Mouse (Mus musculus) erythroblast, embryonic 14.5 days (primary cell): ENCODE results near the gene Aph1a. TPM values are rescaled to one million over a fixed set of nuclear protein-coding genes. Genes with fewer than 3 reads are reported as not detected.

ENCODE experiments used
- H3K27me3 ChIP-seq: 2 replicates; pipeline ENCODE4 v1.6.1; 2012; ENCODE audit warnings: inconsistent platforms; ENCODE audit not compliant: control insufficient read depth
- H3K36me3 ChIP-seq: 2 replicates; pipeline ENCODE4 v1.6.1; 2012; ENCODE audit warnings: mild to moderate bottlenecking, inconsistent platforms; ENCODE audit not compliant: control insufficient read depth
- H3K4me1 ChIP-seq: 2 replicates; pipeline ENCODE4 v1.6.1; 2012; ENCODE audit warnings: inconsistent platforms; ENCODE audit not compliant: control insufficient read depth
- H3K4me3 ChIP-seq: replicated peaks from 2 replicates; pipeline ENCODE3; 2012; ENCODE audit warnings: moderate library complexity, mild to moderate bottlenecking, inconsistent platforms
- H3K9me3 ChIP-seq: 2 replicates; pipeline ENCODE4 v1.6.1; 2012; ENCODE audit warnings: low read length, inconsistent platforms, mixed read lengths; ENCODE audit not compliant: control insufficient read depth
- GATA1 ChIP-seq: IDR thresholded peaks from 2 replicates; pipeline ENCODE4 v1.6.1; 2012; ENCODE audit warnings: low read length, inconsistent platforms, mixed read lengths
- TAL1 ChIP-seq: IDR thresholded peaks from 3 replicates; pipeline ENCODE4 v1.6.1; 2012; ENCODE audit warnings: low read length, inconsistent platforms, mixed read lengths
- polyA plus RNA-seq: library from polyadenylated mRNA; stranded (reverse); fragments of >175 nt; gene quantifications from 2 replicates; pipeline ENCODE4 v1.2.3, GENCODE M21; 2012

Aph1a gene
- polyA plus RNA-seq, 1 experiment = 4.3 TPM

- Histone ChIP-seq H3K4me3 (no peak overlapping the region), H3K27me3 (no peaks in the 10 kb centered on the region), H3K36me3 (peaks cover 65% of the 10 kb centered on the region), H3K9me3 (no peaks in the 10 kb centered on the region), H3K4me1 (peaks cover 27% of the 10 kb centered on the region)
- TF ChIP-seq GATA1 = no peak
Observed at GRCm38 (mm10) chr3:95933111-95933750, 39.5 kb downstream of the Aph1a start.

DNA sequence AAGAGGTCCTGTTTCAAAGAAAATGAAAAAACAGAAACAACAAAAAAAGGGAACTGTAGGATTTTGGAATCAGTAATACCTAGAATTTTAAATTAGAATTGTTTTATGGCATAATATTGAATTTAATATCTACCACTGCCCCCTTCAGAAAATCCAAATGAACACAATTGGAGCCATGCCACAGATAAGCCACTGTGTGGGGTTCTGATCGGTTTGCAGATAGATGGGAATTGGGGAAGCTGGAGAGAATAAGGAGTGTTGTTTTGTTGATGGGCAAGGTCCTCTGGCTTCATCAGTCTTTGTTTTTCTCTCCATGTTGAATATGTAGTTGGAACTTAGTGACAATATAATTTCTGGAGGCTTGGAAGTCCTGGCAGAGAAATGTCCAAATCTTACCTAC is 40.7 kb downstream of the Aph1a start:
- H3K4me1 ChIP-seq = peaks cover 22% of the 10 kb centered on the region
- TF ChIP-seq GATA1 (no peak), TAL1 (no peak)
- peaks cover 77% of the 10 kb centered on the region for H3K36me3 ChIP-seq
- H3K27me3 ChIP-seq = no peaks in the 10 kb centered on the region
- no peak overlapping the region for H3K4me3 ChIP-seq
- H3K9me3 ChIP-seq = no peaks in the 10 kb centered on the region

GRCm38 (mm10) chr3:95938217-95938616 is 44.4 kb downstream of the Aph1a start:
- TF ChIP-seq TAL1 = no peak
- no peak for TF ChIP-seq GATA1
- Histone ChIP-seq H3K4me1 (peaks cover 8% of the 10 kb centered on the region), H3K36me3 (peaks cover 98% of the 10 kb centered on the region), H3K4me3 (no peak overlapping the region), H3K9me3 (no peaks in the 10 kb centered on the region), H3K27me3 (no peaks in the 10 kb centered on the region)

GRCm38 (mm10) chr3:95938835-95939234 is 45.1 kb downstream of the Aph1a start:
- Histone ChIP-seq H3K36me3 (peaks cover 97% of the 10 kb centered on the region), H3K4me1 (peaks cover 7% of the 10 kb centered on the region), H3K9me3 (no peaks in the 10 kb centered on the region), H3K27me3 (no peaks in the 10 kb centered on the region), H3K4me3 (no peak overlapping the region)
- TF ChIP-seq TAL1 (no peak), GATA1 (no peak)

GRCm38 (mm10) chr3:95942749-95943148 is 49.0 kb downstream of the Aph1a start:
- TF ChIP-seq GATA1 (no peak), TAL1 (no peak)
- H3K27me3 ChIP-seq = no peaks in the 10 kb centered on the region
- H3K36me3 ChIP-seq = peaks cover 99% of the 10 kb centered on the region
- no peak overlapping the region for H3K4me3 ChIP-seq
- no peaks in the 10 kb centered on the region for H3K9me3 ChIP-seq
- H3K4me1 ChIP-seq = peaks cover 6% of the 10 kb centered on the region; the same call in 1 of the 2 replicates

DNA sequence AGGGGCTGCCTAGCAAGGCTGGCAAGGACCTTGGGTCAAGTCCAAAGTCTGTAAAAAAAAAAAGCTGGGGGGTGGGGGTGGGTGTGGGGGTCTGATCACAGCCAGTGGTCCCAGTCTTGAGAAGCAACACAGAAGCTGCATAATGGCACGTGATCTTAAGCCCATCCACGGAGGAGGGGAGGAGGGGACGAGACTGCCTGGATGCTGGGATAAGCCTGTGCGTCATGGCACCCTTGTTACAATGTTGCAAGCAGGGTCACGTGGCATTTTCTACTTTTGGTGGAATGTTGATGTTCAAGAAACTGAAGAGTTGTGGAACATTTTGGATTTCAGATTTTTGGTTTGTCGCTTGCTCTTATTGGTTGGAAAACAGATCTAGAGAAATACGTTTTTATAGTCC is 49.5 kb downstream of the Aph1a start:
- Histone ChIP-seq H3K4me3 (no peak overlapping the region), H3K9me3 (no peaks in the 10 kb centered on the region), H3K27me3 (no peaks in the 10 kb centered on the region), H3K36me3 (peaks cover 99% of the 10 kb centered on the region), H3K4me1 (peaks cover 6% of the 10 kb centered on the region; the same call in 1 of the 2 replicates)
- TF ChIP-seq TAL1 (no peak), GATA1 (no peak)

GRCm38 (mm10) chr3:95944742-95945141 is 51.0 kb downstream of the Aph1a start:
- Histone ChIP-seq H3K4me3 (no peak overlapping the region), H3K9me3 (no peaks in the 10 kb centered on the region), H3K4me1 (peaks cover 19% of the 10 kb centered on the region), H3K27me3 (no peaks in the 10 kb centered on the region), H3K36me3 (peaks cover 93% of the 10 kb centered on the region)
- TF ChIP-seq GATA1 (no peak), TAL1 (no peak)

GRCm38 (mm10) chr3:95945731-95946240 is 52.0 kb downstream of the Aph1a start:
- TF ChIP-seq TAL1 (no peak), GATA1 (no peak)
- H3K4me1 ChIP-seq = peaks cover 25% of the 10 kb centered on the region
- H3K4me3 ChIP-seq = no peak overlapping the region
- no peaks in the 10 kb centered on the region for H3K9me3 ChIP-seq
- peaks cover 83% of the 10 kb centered on the region for H3K36me3 ChIP-seq
- H3K27me3 ChIP-seq = no peaks in the 10 kb centered on the region

Other genes starting within 250 kb of the Aph1a start
- gene Mcl1, start 235.2 kb upstream of the Aph1a start, polyA plus RNA-seq = 31.1 and 36.9 TPM in 2 replicates
- 0.22 TPM in 1 of 2 replicates, not detected in the other for gene Adamtsl4, start 206.1 kb upstream of the Aph1a start, polyA plus RNA-seq
- gene Ecm1, start 154.4 kb upstream of the Aph1a start, polyA plus RNA-seq = 0.59 and 0.89 TPM in 2 replicates
- gene Tars2, start 133.8 kb upstream of the Aph1a start, polyA plus RNA-seq = 1.7 and 2.6 TPM in 2 replicates
- 0.52 and 0.66 TPM in 2 replicates for gene Rprd2, start 75.1 kb upstream of the Aph1a start, polyA plus RNA-seq
- gene Prpf3, start 38.1 kb upstream of the Aph1a start, polyA plus RNA-seq = 1.3 and 1.6 TPM in 2 replicates
- 17.3 and 50.1 TPM in 2 replicates for gene Mrps21, start 22.4 kb upstream of the Aph1a start, polyA plus RNA-seq
- 0.05 and 0.33 TPM in 2 replicates for gene Ciart, start 11.7 kb upstream of the Aph1a start, polyA plus RNA-seq
- gene BC028528, start 2.0 kb upstream of the Aph1a start, polyA plus RNA-seq = not detected in 2 replicates
- gene Car14, start 10.7 kb downstream of the Aph1a start, polyA plus RNA-seq = not detected in 2 replicates
- 32.3 and 36.6 TPM in 2 replicates for gene Anp32e, start 35.3 kb downstream of the Aph1a start, polyA plus RNA-seq
- 4.4 and 4.6 TPM in 2 replicates for gene Plekho1, start 102.0 kb downstream of the Aph1a start, polyA plus RNA-seq
- gene Vps45, start 164.5 kb downstream of the Aph1a start, polyA plus RNA-seq = 1.3 and 1.7 TPM in 2 replicates
- gene Otud7b, start 210.6 kb downstream of the Aph1a start, polyA plus RNA-seq = 0.93 and 1.3 TPM in 2 replicates